Mouse (Mus musculus): Measurements from ENCODE around the gene Rnf38. TPM values are rescaled to one million over a fixed set of nuclear protein-coding genes. Genes with fewer than 3 reads are reported as not detected.
A peak's percentile ranks its signal among the peaks of the same experiment; 100 is the strongest.

Gene Rnf38
- polyA plus RNA-seq (2012; rRNA removed): 46.6 and 66.7 TPM in 2 replicates

- DNase-seq (ENCODE audit: low spot score): no peak
These were observed at the start of gene Rnf38 for GRCm38 (mm10) chr4:44233713-44234003. Gene Rnf38 (minus strand): TSS chr4:44233789.

DNA sequence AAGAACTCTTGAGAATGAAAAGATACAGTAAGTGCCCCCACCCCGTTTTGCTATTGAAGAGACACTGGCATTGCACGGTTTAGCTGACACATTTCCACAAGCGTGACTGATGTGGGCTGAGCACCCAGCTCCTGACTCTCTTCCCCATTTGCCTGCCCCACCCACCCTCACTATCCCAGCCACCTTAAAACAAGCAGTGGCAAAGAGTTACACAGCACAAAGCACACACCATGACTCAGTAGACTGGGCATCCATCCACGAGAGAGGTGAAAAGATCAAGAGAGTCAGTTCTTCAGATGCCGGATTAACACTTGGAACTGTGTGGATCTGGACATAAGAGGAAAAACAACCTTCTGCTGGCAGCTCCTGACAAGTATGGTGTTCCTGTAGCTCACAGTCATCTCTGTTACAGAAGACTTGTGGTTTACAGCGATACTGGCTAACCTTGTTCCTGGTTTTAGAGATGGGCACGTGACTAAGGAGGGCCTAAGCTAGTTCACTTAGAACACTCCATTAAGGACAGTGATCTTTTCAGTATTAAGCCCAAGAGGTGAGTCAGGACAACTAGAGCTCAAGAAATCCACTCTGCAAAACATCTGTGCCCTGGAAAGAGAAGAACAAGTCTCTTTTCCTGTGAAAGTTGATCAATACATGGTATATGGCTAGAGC is 48.1 kb upstream of the Rnf38 start:
- no peak for DNase-seq (ENCODE audit: low spot score)

DNA sequence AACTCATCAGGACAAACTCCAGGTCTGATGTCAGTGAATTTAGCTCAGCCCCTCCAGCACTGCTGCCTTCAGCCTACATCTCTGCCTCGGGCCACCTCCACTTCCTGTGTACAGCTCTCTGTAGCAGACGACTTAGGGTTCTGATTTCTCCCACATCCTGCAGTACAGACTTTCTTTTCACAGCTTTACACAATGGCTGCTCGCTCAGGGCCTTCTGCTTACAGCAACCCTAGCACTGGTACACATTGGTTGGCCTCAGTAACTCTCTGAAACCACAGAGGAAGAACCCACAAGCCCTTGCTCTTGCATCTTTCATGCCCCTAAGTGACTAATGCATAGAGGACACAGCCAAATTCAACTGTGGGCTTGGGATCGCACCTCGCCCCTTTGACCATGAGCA is 37.5 kb upstream of the Rnf38 start:
- no peak for DNase-seq (ENCODE audit: low spot score)

DNA sequence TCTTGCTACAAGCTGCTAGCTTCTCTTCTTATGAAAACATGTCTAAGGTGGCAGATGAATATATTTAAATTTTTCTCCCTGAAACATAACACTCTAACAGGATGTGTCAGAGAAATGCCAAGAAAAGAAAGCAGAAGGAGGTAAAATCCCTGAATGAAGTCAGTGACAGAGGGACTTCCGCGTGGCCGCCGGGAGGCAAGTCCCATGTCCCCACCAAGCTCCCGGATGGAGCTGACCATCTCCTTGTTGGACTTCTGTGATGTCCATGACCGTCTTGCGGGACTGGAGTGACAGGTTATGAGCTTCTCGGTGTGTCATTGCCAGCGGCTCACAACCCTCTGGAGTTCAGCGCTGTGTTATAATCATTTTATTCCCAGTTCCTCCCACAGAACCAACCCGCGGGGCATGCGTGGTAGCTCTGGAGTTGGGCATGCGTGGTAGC is 35.8 kb upstream of the Rnf38 start:
- DNase-seq (ENCODE audit: low spot score): no peak

- no peak for DNase-seq (ENCODE audit: low spot score)
These were observed 33.8 kb upstream of the Rnf38 start for GRCm38 (mm10) chr4:44267437-44267836.

- no peak for DNase-seq (ENCODE audit: low spot score)
These were observed 31.9 kb upstream of the Rnf38 start for GRCm38 (mm10) chr4:44265500-44265899.

DNA sequence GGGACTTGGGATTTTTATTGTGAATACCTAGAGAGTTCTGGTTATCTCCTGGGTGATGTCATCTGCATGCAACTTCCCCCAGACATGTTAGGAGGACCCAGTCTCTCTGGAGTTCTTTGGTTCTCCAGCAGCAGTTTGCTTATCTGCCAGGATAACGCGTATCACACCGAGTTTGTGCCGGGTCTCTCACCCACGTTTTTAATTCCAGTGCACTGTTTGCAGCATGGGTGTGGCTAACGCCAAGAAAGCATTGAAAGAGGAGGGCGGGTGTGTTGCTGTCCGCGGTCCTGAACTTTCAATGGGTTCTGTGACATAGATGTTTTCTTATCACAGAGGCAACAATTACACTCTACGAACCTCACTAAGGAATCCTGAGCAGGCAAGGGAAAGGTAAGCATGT is 26.7 kb upstream of the Rnf38 start:
- peak; percentile 22 for DNase-seq (ENCODE audit: low spot score)

- no peak for DNase-seq (ENCODE audit: low spot score)
These were observed 25.5 kb upstream of the Rnf38 start for GRCm38 (mm10) chr4:44259126-44259525.

DNA sequence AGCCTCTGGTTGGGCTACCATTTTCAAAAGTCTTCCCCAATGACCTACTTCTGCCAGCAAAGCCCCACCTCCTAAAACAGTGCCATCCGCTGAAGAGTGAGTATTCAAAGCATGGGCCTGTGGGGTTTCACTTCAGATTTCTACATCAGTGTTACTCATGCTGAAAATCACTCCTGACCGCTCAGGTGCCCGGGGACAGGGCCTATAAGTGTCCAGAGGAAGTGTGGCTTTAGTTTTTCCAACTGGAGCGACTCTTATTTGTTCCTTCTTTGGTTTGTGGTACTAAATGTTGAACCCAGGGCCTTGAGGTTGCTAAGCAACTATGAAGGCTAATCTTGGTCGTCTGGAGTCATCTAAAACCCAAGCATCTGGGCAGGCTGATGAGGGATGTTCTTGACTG is 21.0 kb upstream of the Rnf38 start:
- no peak for DNase-seq (ENCODE audit: low spot score)

GRCm38 (mm10) chr4:44253191-44253590 is 19.6 kb upstream of the Rnf38 start:
- DNase-seq (ENCODE audit: low spot score): no peak

GRCm38 (mm10) chr4:44251966-44252916 is 18.7 kb upstream of the Rnf38 start:
- no peak for DNase-seq (ENCODE audit: low spot score)

GRCm38 (mm10) chr4:44251521-44251920 is 17.9 kb upstream of the Rnf38 start:
- DNase-seq (ENCODE audit: low spot score): no peak

DNA sequence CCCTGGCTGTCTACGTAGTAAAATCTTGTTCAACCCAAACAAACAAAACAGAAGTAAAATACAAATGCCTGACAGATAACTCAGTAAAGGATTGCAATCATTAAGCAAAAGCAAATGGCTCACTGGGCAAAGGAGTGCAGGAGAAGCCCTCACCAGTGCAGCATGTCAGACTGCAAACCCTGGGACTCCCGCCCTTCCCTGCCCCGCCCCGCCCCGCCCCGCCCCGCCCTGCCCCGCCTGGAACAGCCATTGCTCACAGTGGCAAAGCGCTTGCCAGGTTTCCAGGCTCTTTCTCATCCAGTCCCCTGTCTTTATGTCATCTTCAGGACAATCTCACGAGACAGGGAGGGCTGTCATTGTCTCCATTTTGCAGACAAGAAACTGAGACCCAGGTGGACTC is 16.1 kb upstream of the Rnf38 start:
- no peak for DNase-seq (ENCODE audit: low spot score)

- DNase-seq (ENCODE audit: low spot score): no peak
These were observed 13.7 kb upstream of the Rnf38 start for GRCm38 (mm10) chr4:44247051-44247939.

GRCm38 (mm10) chr4:44246285-44246684 is 12.7 kb upstream of the Rnf38 start:
- DNase-seq (ENCODE audit: low spot score): no peak

GRCm38 (mm10) chr4:44241638-44242037 is 8.0 kb upstream of the Rnf38 start:
- no peak for DNase-seq (ENCODE audit: low spot score)

- no peak for DNase-seq (ENCODE audit: low spot score)
These were observed 2.4 kb upstream of the Rnf38 start for GRCm38 (mm10) chr4:44235946-44236345.

- DNase-seq (ENCODE audit: low spot score): peak; percentile 90
These were observed 646 bp upstream of the Rnf38 start for GRCm38 (mm10) chr4:44234004-44234866.

- peak; percentile 43 for DNase-seq (ENCODE audit: low spot score)
These were observed 547 bp downstream of the Rnf38 start for GRCm38 (mm10) chr4:44232771-44233712.

DNA sequence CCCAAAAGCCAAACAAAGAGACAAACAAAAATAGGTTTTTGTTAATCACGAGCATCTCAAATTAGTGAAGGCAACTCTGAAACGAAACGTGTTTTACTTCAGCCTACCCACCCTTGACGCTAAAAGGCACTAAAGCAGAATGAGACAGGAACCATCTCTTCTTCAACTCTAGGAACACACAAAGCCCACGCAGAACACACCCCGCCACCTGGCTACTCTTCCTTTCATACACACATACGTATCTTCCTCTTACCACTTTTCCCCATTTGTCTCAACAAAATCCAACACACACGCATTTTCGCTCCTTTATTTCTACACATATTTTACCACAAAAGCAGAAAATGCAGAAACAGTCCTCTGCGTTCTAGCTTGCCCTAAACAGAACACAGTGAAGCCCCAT is 8.5 kb downstream of the Rnf38 start:
- DNase-seq (ENCODE audit: low spot score): no peak

Measured in urinary bladder, adult 2 months (tissue).